Mouse (Mus musculus) ES-E14 (cell line): ENCODE data around the gene Bad.

Experiments used
- CHD2 ChIP-seq: IDR thresholded peaks from 2 replicates; pipeline ENCODE4 v1.6.1; 2014; ENCODE audit warnings: mild to moderate bottlenecking, low read depth, low read length, inconsistent platforms
- HCFC1 ChIP-seq: IDR thresholded peaks from 2 replicates; pipeline ENCODE4 v1.6.1; 2012; ENCODE audit warnings: low read length, inconsistent platforms, borderline replicate concordance; ENCODE audit not compliant: insufficient read depth
- ZNF384 ChIP-seq: IDR thresholded peaks from 2 replicates; pipeline ENCODE4 v1.6.1; 2012; ENCODE audit warnings: low read depth, low read length, inconsistent platforms

DNA sequence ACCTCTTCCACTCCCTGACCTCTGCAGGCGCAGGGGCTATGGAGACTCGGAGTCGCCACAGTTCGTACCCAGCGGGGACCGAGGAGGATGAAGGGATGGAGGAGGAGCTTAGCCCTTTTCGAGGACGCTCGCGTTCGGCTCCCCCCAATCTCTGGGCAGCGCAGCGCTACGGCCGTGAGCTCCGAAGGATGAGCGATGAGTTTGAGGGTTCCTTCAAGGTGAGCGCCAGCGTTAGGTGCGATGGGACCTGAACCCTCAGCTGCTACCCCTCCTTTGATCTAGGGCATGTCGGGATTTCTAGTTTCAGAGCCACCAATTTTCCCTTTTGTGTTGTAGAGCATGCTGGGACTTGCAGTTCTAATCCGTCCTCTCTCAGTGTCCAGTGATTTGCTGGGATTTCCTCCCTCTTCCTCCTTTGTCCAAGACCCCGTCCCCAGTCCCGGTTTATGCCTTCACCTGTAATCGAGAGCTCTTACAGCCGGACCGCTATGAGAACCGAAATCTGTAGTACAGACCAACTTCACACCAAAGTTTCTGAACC is 9.0 kb downstream of the Bad start:
- TF ChIP-seq CHD2 (no peak), HCFC1 (peak; percentile 85), ZNF384 (no peak)
